Mouse (Mus musculus): ENCODE data around the gene Liph.

GRCm38 (mm10) chr16:22027474-22027873 is 32.0 kb upstream of the Liph start:
- no peak for TF ChIP-seq CTCF (IDR thresholded peaks at IDR 0.05; ENCODE audit: low read depth, low read length)
- TF ChIP-seq POLR2A (IDR thresholded peaks at IDR 0.05; ENCODE audit: insufficient read depth, low read length), result no peak
